ENCODE assay signal across 8 mouse cellular contexts in genomic region chr3:34328865-34329264, GRCm38 (mm10).
DNase-seq lines count a peak whose midpoint lies in the region; ATAC-seq and TF ChIP-seq lines count a peak whose summit lies in the region.

No protein-coding gene starts in this region.

- H3K36me3 ChIP-seq in testis, adult 2 months (ENCODE audit: control insufficient read depth, insufficient read depth, low read length): no peaks in the 10 kb centered on the region

- intact Hi-C loops in heart, postnatal 36 days (cut with DNase I): no loop called here

- peak; percentile 40 for DNase-seq in heart, postnatal 4 days
- no peak for DNase-seq in heart, postnatal 36 days
- DNase-seq in 3T3-L1 (ENCODE audit: low read depth, low spot score) (peak; percentile 67), NIH3T3 (ENCODE audit: low read depth) (peak; percentile 65)
- peak; percentile 78 for DNase-seq in embryo, embryonic 10 days (ENCODE audit: low spot score)
- peak; percentile 28 to 30 for DNase-seq in layer of hippocampus, postnatal 36 days

- ATAC-seq in inflammation-experienced regulatory T-cells, adult 6 months: no peak

- TF ChIP-seq CTCF in testis, adult 2 months (IDR thresholded peaks at IDR 0.05; ENCODE audit: control insufficient read depth, insufficient read depth, insufficient replicate concordance, low read depth, low read length): peak; percentile 15; the same call in 1 of the 2 replicates

- no peak for TF ChIP-seq POLR2A in testis, adult 2 months (IDR thresholded peaks at IDR 0.05; ENCODE audit: control insufficient read depth, low read depth, low read length)

- H3K4me1 ChIP-seq in testis, adult 2 months (ENCODE audit: control insufficient read depth, insufficient read depth, low read length): no peaks in the 10 kb centered on the region

- H3K27ac ChIP-seq in testis, adult 2 months (ENCODE audit: control insufficient read depth, insufficient read depth, low read depth, low read length): no peak overlapping the region

- H3K27me3 ChIP-seq in testis, adult 2 months (ENCODE audit: control insufficient read depth, insufficient read depth, low read length): no peaks in the 10 kb centered on the region

- no peak overlapping the region for H3K4me3 ChIP-seq in testis, adult 2 months (ENCODE audit: control insufficient read depth, low read depth, low read length)

Comparison
In these comparisons a context has a peak if more than half of its experiments do, and no peak if none do; other contexts are left out.
1. DNase-seq: peak in heart, postnatal 4 days (single experiment), 3T3-L1 (single experiment), NIH3T3 (single experiment), embryo, embryonic 10 days (single experiment) and layer of hippocampus, postnatal 36 days (2 of 2); none in heart, postnatal 36 days (0 of 2).